Mouse (Mus musculus) CH12F3 (cell line): Measurements from ENCODE around the gene Rassf6.
"Not testable (repeated sequence)": the region's sequence is repeated elsewhere in the genome, so short reads cannot be mapped to it uniquely, and the experiment has no call there.

Experiments
- in situ Hi-C: fragments of 300-500 bp; cut with MboI; formaldehyde crosslinking; loops from 2 replicates; pipeline ENCODE4 v1.14.3; 2020; ENCODE audit warnings: low sequenced_read_pairs

The Rassf6 gene

DNA sequence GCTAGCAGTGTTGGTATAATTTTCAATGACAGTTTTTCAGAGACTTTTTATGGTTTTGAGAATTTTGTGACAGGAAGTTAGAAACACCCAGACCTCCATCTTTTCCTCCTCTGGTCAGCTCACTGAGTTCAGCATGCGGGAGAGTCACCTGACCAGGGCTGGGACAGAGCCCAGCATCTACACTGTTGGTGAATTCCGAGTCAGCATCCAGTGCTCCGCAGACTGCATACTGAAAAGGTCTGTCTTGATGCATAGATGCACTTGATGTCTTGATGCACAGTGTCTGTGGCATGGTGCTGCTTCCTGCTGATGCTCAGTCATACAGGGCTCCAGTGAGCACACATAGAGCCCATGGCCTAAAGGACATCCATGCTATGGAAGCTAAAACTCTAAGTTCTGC lies 12.4 kb downstream of the Rassf6 start:
- in situ Hi-C loops, result loop anchor here (25.0 kb wide), 1 partner anchor 416 kb away; the partner anchor contains the start of gene Cox18

GRCm38 (mm10) chr5:90627423-90627822 lies 13.0 kb downstream of the Rassf6 start:
- in situ Hi-C loops, result loop anchor here (25.0 kb wide), 1 partner anchor 415 kb away; the partner anchor contains the start of gene Cox18

DNA sequence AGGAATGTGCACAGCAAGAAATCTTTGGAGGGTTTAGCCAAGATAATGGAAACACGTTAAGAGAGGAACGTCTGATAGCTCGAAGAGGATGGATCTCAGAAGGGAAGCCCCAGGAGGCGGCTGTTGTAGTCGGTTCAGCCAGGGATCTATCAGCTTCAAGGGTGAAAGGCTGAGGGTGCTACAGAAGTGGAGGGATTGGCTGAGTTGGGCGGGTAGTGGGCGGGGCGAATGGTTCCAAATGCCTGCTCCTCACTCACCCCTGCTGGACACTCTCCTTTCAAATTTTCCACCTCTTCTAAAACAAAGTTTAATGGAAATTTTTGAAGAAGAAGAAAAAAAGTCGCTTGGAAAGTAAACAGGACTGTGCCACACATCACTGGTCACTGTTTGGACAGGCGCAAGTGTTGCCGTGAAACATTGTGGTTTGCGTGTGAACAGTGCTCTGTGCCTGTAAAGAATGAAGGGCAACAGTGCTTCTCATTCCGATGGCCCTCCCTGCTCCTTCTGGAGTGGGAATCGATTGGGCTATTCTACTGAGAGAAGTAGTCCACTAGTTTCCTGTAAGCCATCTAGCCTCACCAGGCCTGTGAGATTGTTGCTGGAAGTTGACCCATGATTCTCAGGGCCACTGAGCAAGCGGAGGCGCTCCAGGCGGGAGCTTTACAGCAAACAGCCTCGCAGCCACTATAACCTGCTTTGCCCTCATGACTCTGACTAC lies 15.6 kb downstream of the Rassf6 start:
- in situ Hi-C loops, result loop anchor here (25.0 kb wide), 1 partner anchor 413 kb away; the partner anchor contains the start of gene Cox18

- in situ Hi-C loops, result no loop called here
Measured at GRCm38 (mm10) chr5:90623209-90623608, 17.2 kb downstream of the Rassf6 start.

- in situ Hi-C loops, result no loop called here
Measured at GRCm38 (mm10) chr5:90621726-90622125, 18.7 kb downstream of the Rassf6 start.

DNA sequence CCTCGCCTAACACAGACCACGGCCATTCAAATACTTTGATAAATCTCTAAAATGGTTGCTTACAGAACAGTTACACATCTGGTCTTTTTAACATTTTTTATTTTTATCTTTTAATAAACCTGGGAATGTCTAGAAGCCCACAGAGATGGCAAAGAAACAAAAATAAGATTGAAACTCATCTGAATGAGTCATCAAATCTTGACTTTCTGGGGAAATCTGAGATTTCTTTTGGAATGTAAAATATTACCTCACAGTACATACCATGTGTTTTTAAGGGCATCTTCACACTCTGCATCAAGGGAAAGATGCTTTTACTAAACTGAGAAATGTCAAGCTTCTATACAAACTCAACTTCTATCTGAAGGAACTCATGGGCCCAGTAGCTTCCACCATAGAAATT lies 19.1 kb downstream of the Rassf6 start:
- in situ Hi-C loops, result no loop called here

- in situ Hi-C loops, result no loop called here
Measured at GRCm38 (mm10) chr5:90617859-90618258, 22.6 kb downstream of the Rassf6 start.

DNA sequence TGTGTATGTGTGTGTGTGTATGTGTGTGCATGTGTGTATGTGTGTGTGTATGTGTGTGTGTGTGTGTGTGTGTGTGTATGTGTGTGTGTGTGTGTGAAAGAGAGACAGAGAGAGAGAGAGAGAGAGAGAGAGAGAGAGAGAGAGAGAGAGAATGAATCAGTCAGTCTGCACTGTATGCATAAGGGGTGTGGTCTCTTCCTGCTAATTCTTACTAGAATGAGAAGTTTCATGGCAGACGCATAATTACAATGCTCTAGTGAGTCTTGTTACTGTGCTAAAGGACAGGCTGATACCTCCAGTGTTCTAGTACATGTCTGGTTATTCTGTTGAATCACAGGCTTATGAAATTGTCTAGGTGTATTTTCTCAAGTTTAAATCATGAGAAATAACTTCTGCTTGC lies 27.7 kb downstream of the Rassf6 start:
- in situ Hi-C loops, result not testable (repeated sequence)

DNA sequence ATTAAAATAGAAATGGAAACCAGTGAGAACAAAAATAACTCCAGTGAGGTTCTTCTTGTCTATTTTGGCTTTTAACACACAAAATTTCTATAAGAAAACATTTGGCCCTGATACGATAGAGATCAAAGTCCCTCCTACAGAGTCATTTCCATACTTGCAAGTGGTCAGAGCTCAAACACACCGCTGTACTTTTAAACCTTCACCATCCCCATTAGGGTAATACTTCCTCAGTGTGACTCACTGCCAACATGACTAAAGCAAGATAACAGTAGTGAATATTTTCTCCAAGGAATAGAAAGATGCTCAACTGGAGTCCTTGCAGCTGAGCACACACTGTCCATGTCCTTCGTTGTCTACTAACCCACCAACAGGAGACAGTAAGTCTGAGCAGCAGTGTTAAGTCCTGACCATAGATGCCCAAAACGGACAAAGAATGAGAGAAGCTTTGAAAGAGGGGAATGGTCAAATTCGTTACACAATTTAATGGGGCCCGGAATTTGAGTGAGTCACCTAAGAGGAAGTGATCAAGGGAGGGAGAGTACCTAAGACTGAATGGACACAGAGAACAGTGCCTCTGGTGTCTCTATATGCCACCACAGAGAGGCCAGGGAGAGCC lies 28.4 kb downstream of the Rassf6 start:
- in situ Hi-C loops, result no loop called here

- in situ Hi-C loops, result no loop called here
Measured at GRCm38 (mm10) chr5:90611388-90611787, 29.1 kb downstream of the Rassf6 start.

DNA sequence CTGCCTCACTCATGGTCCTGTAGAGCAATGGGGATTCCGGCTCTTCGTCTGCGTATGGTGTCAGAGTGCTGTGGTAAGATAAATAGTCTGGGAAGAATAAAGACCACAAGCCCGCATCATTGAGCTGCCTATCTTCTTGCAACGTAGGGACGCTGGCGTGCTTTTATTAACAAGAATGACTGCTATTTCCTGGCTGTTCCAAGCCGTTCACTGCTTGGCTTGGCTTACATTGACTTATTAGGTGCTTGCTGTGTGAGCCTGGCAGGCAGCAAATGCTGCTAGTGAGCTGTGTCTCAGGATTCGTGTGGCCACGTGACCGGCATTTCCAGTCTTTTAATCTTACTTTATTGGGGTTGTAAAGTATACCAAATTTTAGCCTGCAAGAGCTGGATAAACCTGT lies 31.6 kb downstream of the Rassf6 start:
- in situ Hi-C loops, result no loop called here

DNA sequence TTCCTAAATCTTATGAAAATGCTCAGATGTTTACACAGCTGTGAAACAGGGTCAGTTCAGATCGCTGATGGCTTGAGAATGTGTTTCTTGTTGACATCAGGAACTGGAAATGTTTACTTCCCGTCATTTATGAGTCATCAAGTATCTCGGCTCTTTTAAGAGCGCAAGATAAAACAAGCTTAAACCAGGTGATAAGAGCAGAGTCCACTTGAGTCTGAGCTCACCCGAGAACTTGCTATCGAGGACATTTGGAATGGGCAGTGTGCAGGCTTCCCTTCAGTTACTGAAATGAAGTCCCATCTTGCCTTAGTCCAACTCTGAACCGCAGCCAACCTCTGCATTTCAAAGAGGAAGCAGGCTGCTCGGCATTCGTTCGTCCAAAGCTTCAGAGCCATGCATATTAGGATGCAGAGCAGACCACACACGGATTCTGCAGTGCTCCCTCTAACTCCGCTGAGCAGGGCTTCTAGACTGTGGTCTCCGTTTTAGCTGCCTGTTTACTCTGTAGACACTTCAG lies 37.0 kb downstream of the Rassf6 start:
- in situ Hi-C loops, result no loop called here

GRCm38 (mm10) chr5:90601469-90601868 lies 39.0 kb downstream of the Rassf6 start:
- in situ Hi-C loops, result no loop called here

- in situ Hi-C loops, result loop anchor here (5.0 kb wide), 1 partner anchor 56 kb away; no protein-coding TSS in a partner anchor
Measured at GRCm38 (mm10) chr5:90596155-90596554, 44.3 kb downstream of the Rassf6 start.

- in situ Hi-C loops, result loop anchor here (5.0 kb wide), 1 partner anchor 57 kb away; no protein-coding TSS in a partner anchor
Measured at GRCm38 (mm10) chr5:90594945-90595344, 45.5 kb downstream of the Rassf6 start.

- in situ Hi-C loops, result no loop called here
Measured at GRCm38 (mm10) chr5:90591936-90592335, 48.5 kb downstream of the Rassf6 start.

GRCm38 (mm10) chr5:90590676-90591075 lies 49.8 kb downstream of the Rassf6 start:
- in situ Hi-C loops, result no loop called here

DNA sequence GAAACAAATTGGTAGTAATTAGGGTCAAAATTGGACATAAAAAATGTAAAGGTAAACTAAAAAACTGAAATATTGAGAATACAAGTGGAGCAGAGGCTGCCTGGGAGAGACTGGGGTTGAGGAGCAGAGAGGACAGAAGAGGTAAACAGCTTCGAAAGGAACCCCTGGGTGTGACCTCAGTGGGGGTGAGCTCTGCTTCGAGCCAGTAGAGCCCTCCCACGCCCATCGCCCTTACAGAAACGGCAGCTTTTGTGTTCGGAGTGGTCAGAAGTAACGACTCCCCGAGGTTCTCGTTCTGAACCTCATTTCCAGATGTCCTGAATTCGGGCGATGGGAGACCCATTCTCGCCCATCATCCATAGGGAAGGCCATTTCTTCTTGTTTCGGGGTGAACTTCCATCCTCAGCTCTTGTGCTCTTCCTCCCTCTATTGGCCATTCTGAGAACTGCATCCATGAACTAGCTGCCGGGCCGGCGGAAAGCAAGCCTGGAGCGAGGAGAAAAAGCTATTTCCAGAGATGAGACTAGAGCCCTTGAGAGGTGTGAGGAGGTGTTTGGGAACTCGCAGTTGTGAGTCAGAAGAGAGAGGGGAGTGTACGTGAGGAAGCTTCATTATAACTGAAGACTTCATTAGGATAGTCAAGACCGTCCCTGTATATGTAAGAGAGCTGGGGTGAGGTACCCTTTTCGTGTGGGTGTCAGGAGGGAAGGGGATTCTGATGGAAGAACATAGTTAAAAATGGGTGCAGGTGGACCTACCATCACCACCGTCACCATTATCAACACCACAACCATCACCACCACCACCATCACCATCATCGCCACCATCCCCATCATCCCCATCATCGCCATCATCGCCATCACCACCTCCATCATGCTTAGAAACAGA lies 51.5 kb downstream of the Rassf6 start:
- in situ Hi-C loops, result no loop called here

DNA sequence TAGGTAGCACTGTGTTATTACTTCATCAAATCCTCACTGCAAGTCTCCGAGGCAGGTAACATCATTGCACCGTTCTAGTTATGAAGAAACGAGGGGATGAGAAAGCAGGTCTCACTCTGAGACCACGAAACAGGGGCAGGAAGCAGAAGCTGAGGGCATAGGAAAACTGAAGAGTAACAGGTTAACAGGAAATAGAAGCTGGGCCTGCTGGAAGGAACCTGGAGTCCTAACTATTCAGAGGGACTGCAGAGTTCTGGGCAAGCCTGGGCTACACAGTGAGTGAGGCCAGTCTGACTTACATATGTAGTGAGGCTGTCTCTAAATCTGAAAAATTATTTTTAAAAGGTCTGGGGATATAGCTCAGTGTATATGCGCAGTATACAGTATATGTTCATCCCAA lies 52.4 kb downstream of the Rassf6 start:
- in situ Hi-C loops, result no loop called here

DNA sequence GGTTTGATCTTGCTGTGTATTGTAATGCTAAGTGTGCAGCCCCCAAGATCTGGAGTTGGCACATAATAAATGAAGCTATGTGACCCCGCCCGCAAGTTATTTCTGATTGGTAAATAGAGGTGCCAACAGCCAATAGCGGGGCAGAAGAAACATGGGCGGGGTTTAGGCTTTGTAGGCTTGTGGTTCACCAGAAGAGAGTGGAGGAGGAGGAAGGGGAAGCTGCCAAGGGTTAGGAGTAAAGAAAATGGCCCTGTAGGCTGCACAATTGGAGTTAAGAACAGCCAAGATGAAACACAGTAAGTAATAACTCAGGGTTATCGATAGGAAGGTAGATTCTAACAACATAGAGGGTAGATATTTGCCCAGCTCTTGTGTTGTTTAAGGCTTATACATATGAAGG lies 53.9 kb downstream of the Rassf6 start:
- in situ Hi-C loops, result no loop called here

DNA sequence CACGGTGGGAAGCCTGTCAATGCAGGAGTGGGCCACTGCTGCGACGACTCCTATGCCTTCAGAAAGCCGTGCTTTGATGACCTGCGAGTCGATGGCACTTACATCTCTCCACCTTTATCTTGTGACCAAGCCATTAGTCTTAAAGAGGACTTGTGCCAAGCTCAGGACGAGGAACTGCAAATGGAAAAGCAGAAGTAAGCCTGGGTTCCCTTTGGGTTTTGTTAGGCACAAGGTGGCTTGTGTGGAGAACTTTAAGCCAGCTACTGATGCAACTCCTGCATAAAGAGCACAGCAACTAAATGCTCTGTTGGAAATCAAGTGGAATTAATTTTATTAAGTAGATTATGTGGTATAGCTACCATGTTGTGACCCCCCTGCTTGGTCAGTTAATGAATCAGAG lies 55.7 kb downstream of the Rassf6 start:
- in situ Hi-C loops, result no loop called here
